Mouse (Mus musculus) forebrain, embryonic 14.5 days (tissue): ENCODE data around the gene Metrn. TPM values are rescaled to one million over a fixed set of nuclear protein-coding genes. Genes with fewer than 3 reads are reported as not detected.

Source experiments
- ATAC-seq: fragments of 200-750 bp; cut with Nextera tagmentation; 2 replicates; pipeline ENCODE4 v1.8.0; 2017; ENCODE audit warnings: mild to moderate bottlenecking, moderate library complexity
- DNase-seq: peaks from one replicate; pipeline ENCODE4 v3.0.0-alpha.2; 2015; ENCODE audit warnings: low spot score
- H3K27ac ChIP-seq: fragments of 300-500 bp; sonication (generic); 2 replicates; pipeline ENCODE4 v1.5.1; 2014; ENCODE audit warnings: low read depth, mild to moderate bottlenecking, control low read depth, low read length, moderate library complexity
- H3K27me3 ChIP-seq: fragments of 300-500 bp; sonication (generic); replicated peaks from 2 replicates; pipeline ENCODE4 v1.6.1; 2014; ENCODE audit warnings: low read length, control low read depth, mixed read lengths; ENCODE audit not compliant: control insufficient read depth, insufficient read depth
- H3K36me3 ChIP-seq: fragments of 300-500 bp; sonication (generic); 2 replicates; pipeline ENCODE4 v1.6.1; 2014; ENCODE audit warnings: low read length, control low read depth; ENCODE audit not compliant: control insufficient read depth, insufficient read depth
- H3K4me1 ChIP-seq: fragments of 300-500 bp; sonication (generic); 2 replicates; pipeline ENCODE4 v1.6.1; 2014; ENCODE audit warnings: antibody characterized with exemption, low read length, control low read depth; ENCODE audit not compliant: control insufficient read depth, insufficient read depth
- H3K4me2 ChIP-seq: fragments of 300-500 bp; sonication (generic); 2 replicates; pipeline ENCODE4 v1.6.1; 2014; ENCODE audit warnings: mild to moderate bottlenecking, control low read depth, low read length
- H3K4me3 ChIP-seq: fragments of 300-500 bp; sonication (generic); 2 replicates; pipeline ENCODE4 v1.5.1; 2014; ENCODE audit warnings: low read depth, low read length, control low read depth
- H3K9ac ChIP-seq: fragments of 300-500 bp; sonication (generic); 2 replicates; pipeline ENCODE4 v1.6.1; 2014; ENCODE audit warnings: mild to moderate bottlenecking, low read length, control low read depth, moderate library complexity
- H3K9me3 ChIP-seq: fragments of 300-500 bp; sonication (generic); replicated peaks from 2 replicates; pipeline ENCODE4 v1.6.1; 2016; ENCODE audit warnings: low read length, control low read depth, mixed read lengths; ENCODE audit not compliant: control insufficient read depth
- WGBS: fragments of 180-500 bp; shearing (Covaris S2); extraction: QIAGEN DNeasy Blood & Tissue Kit; methylation state at CpG from one replicate; pipeline ENCODE4 v1.1.7; 2014; 5-methylcytosine and 5-hydroxymethylcytosine counted together
- polyA plus RNA-seq: library from polyadenylated mRNA; unstranded; fragments of >200 nt; fragmentation: Nextera tagmentation; extraction: Ambion mirVana; gene quantifications from 2 replicates; pipeline ENCODE4 v1.2.1, GENCODE M21; 2014

Gene Metrn
- polyA plus RNA-seq, 1 experiment from 2014 or later, result 9.8 TPM

GRCm38 (mm10) chr17:25828223-25828594, 31.3 kb upstream of the Metrn start:
- peak overlapping the region; percentile 61 for H3K4me3 ChIP-seq
- peaks cover 50% of the 10 kb centered on the region for H3K36me3 ChIP-seq
- peak overlapping the region; percentile 89 for H3K4me2 ChIP-seq
- H3K4me1 ChIP-seq, result peaks cover 35% of the 10 kb centered on the region
- ATAC-seq, result no peak
- H3K27me3 ChIP-seq, result no peaks in the 10 kb centered on the region
- peak overlapping the region; percentile 88 for H3K9ac ChIP-seq
- DNase-seq, result no peak
- H3K27ac ChIP-seq, result peak overlapping the region; percentile 92; the same call in 1 of the 2 replicates
- WGBS, result 83% methylated on average over 8 of the region's 8 CpGs
- no peaks in the 10 kb centered on the region for H3K9me3 ChIP-seq

- Histone ChIP-seq H3K27me3 (no peaks in the 10 kb centered on the region), H3K9me3 (no peaks in the 10 kb centered on the region), H3K4me3 (no peak overlapping the region), H3K36me3 (peaks cover 50% of the 10 kb centered on the region), H3K4me2 (peak overlapping the region; percentile 89; the same call in 1 of the 2 replicates), H3K27ac (no peak overlapping the region), H3K9ac (no peak overlapping the region), H3K4me1 (peaks cover 35% of the 10 kb centered on the region)
- DNase-seq (no peak), ATAC-seq (no peak)
- 91% methylated on average over 22 of the region's 22 CpGs for WGBS
Measured at GRCm38 (mm10) chr17:25827546-25828222, 30.7 kb upstream of the Metrn start.

- DNase-seq (no peak), ATAC-seq (no peak)
- H3K4me1 ChIP-seq, result peaks cover 34% of the 10 kb centered on the region
- no peak overlapping the region for H3K4me3 ChIP-seq
- 96% methylated on average over 13 of the region's 13 CpGs for WGBS
- H3K27ac ChIP-seq, result no peak overlapping the region
- peaks cover 50% of the 10 kb centered on the region for H3K36me3 ChIP-seq
- H3K9ac ChIP-seq, result no peak overlapping the region
- H3K4me2 ChIP-seq, result no peak overlapping the region
- no peaks in the 10 kb centered on the region for H3K9me3 ChIP-seq
- H3K27me3 ChIP-seq, result no peaks in the 10 kb centered on the region
Measured at GRCm38 (mm10) chr17:25827011-25827410, 30.1 kb upstream of the Metrn start.

GRCm38 (mm10) chr17:25825984-25826570, 29.1 kb upstream of the Metrn start:
- WGBS, result 95% methylated on average over 27 of the region's 27 CpGs
- Histone ChIP-seq H3K9me3 (no peaks in the 10 kb centered on the region), H3K36me3 (peaks cover 43% of the 10 kb centered on the region), H3K4me2 (no peak overlapping the region), H3K27ac (no peak overlapping the region), H3K4me1 (peaks cover 25% of the 10 kb centered on the region), H3K4me3 (no peak overlapping the region), H3K27me3 (no peaks in the 10 kb centered on the region), H3K9ac (no peak overlapping the region)
- ATAC-seq (no peak), DNase-seq (no peak)

- Histone ChIP-seq H3K4me2 (0 out of 2 replicates have a peak overlapping the region, but pooled peaks have one; percentile 96), H3K9me3 (no peaks in the 10 kb centered on the region), H3K36me3 (peaks cover 35% of the 10 kb centered on the region), H3K27me3 (0 out of 2 replicates have a peak, but pooled peaks cover 1% of the 10 kb centered on the region), H3K27ac (no peak overlapping the region), H3K4me3 (no peak overlapping the region), H3K4me1 (peaks cover 25% of the 10 kb centered on the region), H3K9ac (no peak overlapping the region)
- no peak for DNase-seq
- ATAC-seq, result no peak
- WGBS, result 85% methylated on average over 6 of the region's 6 CpGs
Measured at GRCm38 (mm10) chr17:25825311-25825710, 28.4 kb upstream of the Metrn start.

- 80% methylated on average over 17 of the region's 17 CpGs for WGBS
- no peak for ATAC-seq
- peak overlapping the region; percentile 46 for H3K4me3 ChIP-seq
Measured at GRCm38 (mm10) chr17:25824362-25825142, 27.6 kb upstream of the Metrn start.

GRCm38 (mm10) chr17:25823452-25823851, 26.5 kb upstream of the Metrn start, which contains the start of gene Wdr24:
Wdr24 (plus strand) TSS chr17:25823627.
- Histone ChIP-seq H3K27ac (peak within 1 kb of the TSS; percentile 64), H3K9me3 (no peaks in the 10 kb centered on the region), H3K27me3 (peaks cover 16% of the 10 kb centered on the region), H3K4me1 (peaks cover 17% of the 10 kb centered on the region), H3K36me3 (peaks cover 39% of the 10 kb centered on the region), H3K4me3 (peak within 1 kb of the TSS; percentile 46), H3K4me2 (peak within 1 kb of the TSS; percentile 96), H3K9ac (peak within 1 kb of the TSS; percentile 72)
- DNase-seq, result peak; percentile 95
- WGBS, result under 1% methylated on average over 18 of the region's 18 CpGs
- peak; percentile 83 for ATAC-seq

More at GRCm38 (mm10) chr17:25824362-25825142, 27.6 kb upstream of the Metrn start:
- H3K4me2 ChIP-seq, result peak overlapping the region; percentile 96
- 0 out of 2 replicates have a peak, but pooled peaks cover 5% of the 10 kb centered on the region for H3K27me3 ChIP-seq
- peaks cover 34% of the 10 kb centered on the region for H3K36me3 ChIP-seq
- H3K9me3 ChIP-seq, result no peaks in the 10 kb centered on the region
- peaks cover 19% of the 10 kb centered on the region for H3K4me1 ChIP-seq
- no peak for DNase-seq
- H3K9ac ChIP-seq, result peak overlapping the region; percentile 72
- H3K27ac ChIP-seq, result no peak overlapping the region

GRCm38 (mm10) chr17:25818851-25819780, 22.2 kb upstream of the Metrn start:
- no peak for DNase-seq
- H3K4me1 ChIP-seq, result peaks cover 4% of the 10 kb centered on the region
- H3K9me3 ChIP-seq, result no peaks in the 10 kb centered on the region
- H3K4me2 ChIP-seq, result 0 out of 2 replicates have a peak overlapping the region, but pooled peaks have one; percentile 9
- H3K27me3 ChIP-seq, result peaks cover 17% of the 10 kb centered on the region
- no peak overlapping the region for H3K4me3 ChIP-seq
- H3K36me3 ChIP-seq, result peaks cover 34% of the 10 kb centered on the region
- H3K9ac ChIP-seq, result 0 out of 2 replicates have a peak overlapping the region, but pooled peaks have one; percentile 8
- H3K27ac ChIP-seq, result no peak overlapping the region
- ATAC-seq, result no peak
- WGBS, result 7% methylated on average over 46 of the region's 46 CpGs
